8 mouse cellular contexts compared by ENCODE assay signal in genomic region chr4:142249401-142249800, GRCm38 (mm10). TPM values are rescaled to one million over a fixed set of nuclear protein-coding genes. Genes with fewer than 3 reads are reported as not detected.
DNase-seq lines count a peak whose midpoint lies in the region; ATAC-seq lines count a peak whose summit lies in the region.

No protein-coding gene starts in this region.

- H3K9ac ChIP-seq in limb, embryonic 11.5 days (ENCODE audit: low read length) = no peak overlapping the region
- no peak overlapping the region for H3K9ac ChIP-seq in midbrain, embryonic 13.5 days (replicated peaks)

- H3K9me3 ChIP-seq in hindbrain, embryonic 10.5 days = 0 out of 2 replicates have a peak, but pooled peaks cover 4% of the 10 kb centered on the region
- H3K9me3 ChIP-seq in limb, embryonic 11.5 days (ENCODE audit: control insufficient read depth, low read length) = no peaks in the 10 kb centered on the region
- H3K9me3 ChIP-seq in midbrain, embryonic 13.5 days = no peaks in the 10 kb centered on the region

- WGBS in hindbrain, embryonic 10.5 days = 25% methylated on average over 9 of the region's 9 CpGs
- WGBS in limb, embryonic 11.5 days = 20% methylated on average over 9 of the region's 9 CpGs
- 24% methylated on average over 9 of the region's 9 CpGs for WGBS in midbrain, embryonic 13.5 days

- no peak overlapping the region for H3K4me3 ChIP-seq in hindbrain, embryonic 10.5 days
- H3K4me3 ChIP-seq in limb, embryonic 11.5 days (ENCODE audit: low read depth, low read length) = no peak overlapping the region
- no peak overlapping the region for H3K4me3 ChIP-seq in midbrain, embryonic 13.5 days (replicated peaks)

- H3K27me3 ChIP-seq in hindbrain, embryonic 10.5 days (ENCODE audit: insufficient read depth, poor library complexity, severe bottlenecking) = no peaks in the 10 kb centered on the region
- no peaks in the 10 kb centered on the region for H3K27me3 ChIP-seq in limb, embryonic 11.5 days (ENCODE audit: control insufficient read depth, insufficient read depth, low read length)
- no peaks in the 10 kb centered on the region for H3K27me3 ChIP-seq in midbrain, embryonic 13.5 days

- no peaks in the 10 kb centered on the region for H3K36me3 ChIP-seq in hindbrain, embryonic 10.5 days
- no peaks in the 10 kb centered on the region for H3K36me3 ChIP-seq in limb, embryonic 11.5 days (ENCODE audit: control insufficient read depth, insufficient read depth, low read length)
- H3K36me3 ChIP-seq in midbrain, embryonic 13.5 days = no peaks in the 10 kb centered on the region

- H3K27ac ChIP-seq in hindbrain, embryonic 10.5 days = no peak overlapping the region
- H3K27ac ChIP-seq in limb, embryonic 11.5 days (replicated peaks; ENCODE audit: low read depth, low read length) = no peak overlapping the region
- no peak overlapping the region for H3K27ac ChIP-seq in midbrain, embryonic 13.5 days

- 0 out of 2 replicates have a peak, but pooled peaks have one; percentile 5 for ATAC-seq in limb, embryonic 11.5 days (ENCODE audit: insufficient number of reproducible peaks, low FRiP score, low TSS enrichment, low read depth)
- ATAC-seq in midbrain, embryonic 13.5 days = peak; percentile 55; the same call in 1 of the 2 replicates

- peak; percentile 55 to 65 for DNase-seq in layer of hippocampus, postnatal 10 days (ENCODE audit: low spot score in 2 of 2)
- no peak for DNase-seq in layer of hippocampus, adult 9-11 months
- peak; percentile 92 for DNase-seq in ZHBTc4 (ENCODE audit: low read depth, low spot score)
- peak; percentile 68 to 77 for DNase-seq in cerebellum, postnatal 36 days
- peak; percentile 62 for DNase-seq in hindbrain, embryonic 10.5 days (ENCODE audit: low spot score)
- DNase-seq in limb, embryonic 11.5 days (ENCODE audit: low spot score) = peak; percentile 83
- peak; percentile 40 to 46 for DNase-seq in thymus, postnatal 36 days

- H3K4me2 ChIP-seq in limb, embryonic 11.5 days (ENCODE audit: low read depth, severe bottlenecking) = no peak overlapping the region
- no peak overlapping the region for H3K4me2 ChIP-seq in midbrain, embryonic 13.5 days (replicated peaks)

- H3K4me1 ChIP-seq in hindbrain, embryonic 10.5 days (replicated peaks) = peaks cover 39% of the 10 kb centered on the region
- H3K4me1 ChIP-seq in limb, embryonic 11.5 days (ENCODE audit: control insufficient read depth, insufficient read depth, low read length) = peaks cover 6% of the 10 kb centered on the region
- peaks cover 31% of the 10 kb centered on the region for H3K4me1 ChIP-seq in midbrain, embryonic 13.5 days (replicated peaks)

RNA-seq across cellular contexts. Expression of gene Kazn, which starts 10.2 kb away (rescaled TPM):
- total RNA-seq in layer of hippocampus, postnatal 10 days (2021) = 10 to 100 TPM; 40.3 to 52.8 TPM
- polyA plus RNA-seq in hindbrain, embryonic 10.5 days (2016; fragmentation: Nextera tagmentation; extraction: Ambion mirVana) = 11.4 and 14.3 TPM in 2 replicates
- 8.6 and 9.0 TPM in 2 replicates for polyA plus RNA-seq in limb, embryonic 11.5 days (2014; fragmentation: Nextera tagmentation; extraction: Ambion mirVana)
- polyA plus RNA-seq in midbrain, embryonic 13.5 days (2015; fragmentation: Nextera tagmentation; extraction: Ambion mirVana) = 18.7 and 23.5 TPM in 2 replicates
